Mouse (Mus musculus) activated CD4-positive, CD25-positive, alpha-beta regulatory T cell (primary cell): ENCODE data around the gene Cypt12. TPM values are rescaled to one million over a fixed set of nuclear protein-coding genes. Genes with fewer than 3 reads are reported as not detected.

Experiments used
- polyA plus RNA-seq, 2 experiments: library from polyadenylated mRNA; unstranded; fragments of 100-300 nt; shearing (Covaris generic); gene quantifications; one replicate each; pipeline ENCODE4 v1.2.1; 2017

The Cypt12 gene
- not detected for polyA plus RNA-seq

GRCm38 (mm10) chr3:17948299-17948698 is at the start of gene Cypt12:
Cypt12 (plus strand) TSS chr3:17948410.

